Mouse (Mus musculus) B cell, adult 62 days (primary cell): Measurements from ENCODE around the gene Gzmg. TPM values are rescaled to one million over a fixed set of nuclear protein-coding genes. Genes with fewer than 3 reads are reported as not detected.

Experiments used
- total RNA-seq: library from RNA; stranded (reverse); gene quantifications from 4 replicates; pipeline ENCODE4 v1.2.4, GENCODE M21; 2023

Gzmg gene
- total RNA-seq: not detected in 4 replicates

GRCm38 (mm10) chr14:56159479-56159878, at the start of gene Gzmg:
Gzmg (minus strand) TSS chr14:56159579.

GRCm38 (mm10) chr14:56174499-56174898, 15.1 kb upstream of the Gzmg start, which contains the start of gene Gzmn:
Gzmn (minus strand) TSS chr14:56174599.

GRCm38 (mm10) chr14:56132508-56132907, 26.9 kb downstream of the Gzmg start, which contains the start of gene Gzmd:
Gzmd (minus strand) TSS chr14:56132608.

GRCm38 (mm10) chr14:56120525-56120924, 38.9 kb downstream of the Gzmg start, which contains the start of gene Gzme:
Gzme (minus strand) TSS chr14:56120625.

Other genes with a start within 250 kb of the Gzmg start
- not detected in 4 replicates for gene Cma1, start 214.9 kb downstream of the Gzmg start, total RNA-seq
- gene Cma2, start 208.6 kb downstream of the Gzmg start, total RNA-seq: not detected in 4 replicates
- not detected in 4 replicates for gene Mcpt1, start 141.6 kb downstream of the Gzmg start, total RNA-seq
- not detected in 4 replicates for gene Mcpt9, start 129.1 kb downstream of the Gzmg start, total RNA-seq
- gene Mcpt2, start 117.5 kb downstream of the Gzmg start, total RNA-seq: not detected in 4 replicates
- gene Mcpt4, start 97.3 kb downstream of the Gzmg start, total RNA-seq: 0.73 TPM in 1 of 4 replicates, not detected in the others
- gene Mcpt8, start 74.3 kb downstream of the Gzmg start, total RNA-seq: 1.0 TPM in 1 of 4 replicates, not detected in the others
- gene Ctsg, start 57.0 kb downstream of the Gzmg start, total RNA-seq: not detected in 4 replicates
- gene Gzme, start 39.0 kb downstream of the Gzmg start, total RNA-seq: not detected in 4 replicates
- not detected in 4 replicates for gene Gzmd, start 27.0 kb downstream of the Gzmg start, total RNA-seq
- not detected in 4 replicates for gene Gzmn, start 15.0 kb upstream of the Gzmg start, total RNA-seq
- not detected in 4 replicates for gene Gzmf, start 51.8 kb upstream of the Gzmg start, total RNA-seq
- gene Gzmc, start 75.1 kb upstream of the Gzmg start, total RNA-seq: not detected in 4 replicates
- 0.55 to 1.0 TPM (median 0.87 TPM) in 4 replicates for gene Gzmb, start 102.7 kb upstream of the Gzmg start, total RNA-seq
- gene Atp12a, start 205.5 kb upstream of the Gzmg start, total RNA-seq: not detected in 4 replicates
- 0.67 to 1.3 TPM (median 0.84 TPM) in 4 replicates for gene Rnf17, start 243.0 kb upstream of the Gzmg start, total RNA-seq